Mouse (Mus musculus): ENCODE measurements around the gene Gata5.
A peak's percentile ranks its signal among the peaks of the same experiment; 100 is the strongest.

DNA sequence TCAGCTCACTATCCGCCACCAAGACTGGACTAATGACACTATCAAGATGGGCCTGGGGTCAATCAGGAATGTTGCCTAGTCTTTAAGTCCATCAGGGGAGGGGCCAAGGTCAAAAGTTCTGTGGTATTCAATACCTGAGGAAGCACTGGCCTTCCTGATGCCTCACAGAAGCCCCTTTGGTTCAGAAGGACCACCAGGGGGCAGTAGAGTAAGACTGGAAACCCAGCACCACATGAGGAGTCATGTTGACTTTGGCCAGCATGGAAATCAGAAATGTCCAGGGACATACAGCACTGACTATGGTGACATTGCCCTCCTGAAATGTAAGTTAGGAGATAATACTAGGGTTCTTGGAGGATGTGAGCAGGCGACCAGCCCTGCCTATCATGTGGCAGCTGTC, 16.2 kb upstream of the Gata5 start:
- TF ChIP-seq CTCF (IDR thresholded peaks at IDR 0.05; ENCODE audit: borderline replicate concordance, extremely low read depth, insufficient read depth, insufficient read length), result peak; percentile 48; the same call in 1 of the 2 replicates
- TF ChIP-seq POLR2A (IDR thresholded peaks at IDR 0.05; ENCODE audit: borderline replicate concordance, extremely low read depth, insufficient read depth, insufficient read length, poor library complexity, severe bottlenecking), result no peak

Data from brain, embryonic 14.5 days (tissue).